Mouse (Mus musculus): ENCODE results near the gene Hist1h2bf.

DNA sequence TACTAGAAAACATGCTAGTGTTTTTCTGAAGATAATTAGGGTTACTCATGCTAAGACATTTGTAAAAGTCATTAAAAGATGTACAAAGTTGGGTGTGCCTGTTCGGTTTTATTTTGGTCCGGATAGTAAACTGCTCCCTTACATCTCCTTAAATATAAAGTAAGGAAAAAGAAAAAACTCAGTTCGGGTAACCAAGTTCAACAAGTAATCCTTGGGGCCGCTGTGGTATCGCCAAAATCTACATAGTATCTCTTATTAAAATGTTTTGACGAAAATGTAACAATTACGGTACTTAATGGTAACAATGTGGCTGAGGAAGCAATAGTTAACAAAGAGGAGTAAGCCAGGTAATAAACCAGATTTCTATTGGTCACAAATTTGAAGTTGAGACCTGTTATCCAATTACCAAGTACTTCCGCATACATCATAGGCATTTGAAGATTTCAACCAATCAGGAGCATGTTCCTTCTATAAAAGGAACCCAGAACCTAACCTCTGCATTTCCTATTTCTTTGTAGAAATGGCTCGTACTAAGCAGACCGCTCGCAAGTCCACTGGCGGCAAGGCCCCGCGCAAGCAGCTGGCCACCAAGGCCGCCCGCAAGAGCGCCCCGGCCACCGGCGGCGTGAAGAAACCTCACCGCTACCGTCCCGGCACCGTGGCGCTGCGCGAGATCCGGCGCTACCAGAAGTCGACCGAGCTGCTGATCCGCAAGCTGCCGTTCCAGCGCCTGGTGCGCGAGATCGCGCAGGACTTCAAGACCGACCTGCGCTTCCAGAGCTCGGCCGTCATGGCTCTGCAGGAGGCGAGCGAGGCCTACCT is 29.8 kb downstream of the Hist1h2bf start, which contains the start of gene Hist1h3f:
- peak; percentile 36 for TF ChIP-seq EP300 (optimal IDR thresholded peaks at IDR 0.05)
- no peak; the same call in 1 of the 2 replicates for TF ChIP-seq CTCF (IDR thresholded peaks at IDR 0.05; ENCODE audit: low read depth)
